Mouse (Mus musculus) lung, postnatal 0 days (tissue): ENCODE results near the gene Bst1. TPM values are rescaled to one million over a fixed set of nuclear protein-coding genes. Genes with fewer than 3 reads are reported as not detected.
A peak's percentile ranks its signal among the peaks of the same experiment; 100 is the strongest.

Experiments
- ATAC-seq: fragments of 200-750 bp; cut with Nextera tagmentation; 2 replicates; pipeline ENCODE4 v1.8.0; 2017; ENCODE audit warnings: moderate library complexity
- DNase-seq: peaks from one replicate; pipeline ENCODE4 v3.0.0-alpha.2; 2016; ENCODE audit warnings: low spot score
- H3K27ac ChIP-seq: fragments of 300-500 bp; sonication (generic); 2 replicates; pipeline ENCODE4 v1.5.1; 2014; ENCODE audit warnings: antibody characterized with exemption, mild to moderate bottlenecking, low read length, mixed read lengths
- H3K27me3 ChIP-seq: fragments of 300-500 bp; sonication (generic); replicated peaks from 2 replicates; pipeline ENCODE4 v1.6.1; 2014; ENCODE audit warnings: low read length, mixed read lengths; ENCODE audit not compliant: insufficient read depth
- H3K36me3 ChIP-seq: fragments of 300-500 bp; sonication (generic); 2 replicates; pipeline ENCODE4 v1.6.1; 2014; ENCODE audit warnings: low read length, mixed read lengths; ENCODE audit not compliant: insufficient read depth
- H3K4me1 ChIP-seq: fragments of 300-500 bp; sonication (generic); 2 replicates; pipeline ENCODE4 v1.6.1; 2014; ENCODE audit warnings: antibody characterized with exemption, low read depth, low read length, mixed read lengths; ENCODE audit not compliant: insufficient read depth
- H3K4me2 ChIP-seq: fragments of 300-500 bp; sonication (generic); replicated peaks from 2 replicates; pipeline ENCODE4 v1.6.1; 2014; ENCODE audit warnings: low read depth, mild to moderate bottlenecking, low read length, moderate library complexity, mixed read lengths
- H3K4me3 ChIP-seq: fragments of 300-500 bp; sonication (generic); 2 replicates; pipeline ENCODE4 v1.5.1; 2014; ENCODE audit warnings: low read depth, low read length
- H3K9ac ChIP-seq: fragments of 300-500 bp; sonication (generic); replicated peaks from 2 replicates; pipeline ENCODE4 v1.6.1; 2014; ENCODE audit warnings: low read depth, mild to moderate bottlenecking
- H3K9me3 ChIP-seq: fragments of 300-500 bp; sonication (generic); 2 replicates; pipeline ENCODE4 v1.6.1; 2016; ENCODE audit warnings: low read length, mixed read lengths
- CTCF ChIP-seq: IDR thresholded peaks from 2 replicates; pipeline ENCODE4 v1.5.1; 2016; ENCODE audit warnings: antibody characterized with exemption, mild to moderate bottlenecking
- EP300 ChIP-seq: IDR thresholded peaks from 2 replicates; pipeline ENCODE4 v1.6.1; 2016; ENCODE audit warnings: antibody characterized with exemption, mild to moderate bottlenecking, control low read depth
- WGBS: fragments of 180-500 bp; shearing (Covaris S2); extraction: QIAGEN DNeasy Blood & Tissue Kit; methylation state at CpG from one replicate; pipeline ENCODE4 v1.1.7; 2014; 5-methylcytosine and 5-hydroxymethylcytosine counted together
- polyA plus RNA-seq: library from polyadenylated mRNA; unstranded; fragments of >200 nt; fragmentation: Nextera tagmentation; extraction: Ambion mirVana; gene quantifications from 2 replicates; pipeline ENCODE4 v1.2.1, GENCODE M21; 2015

The Bst1 gene
- polyA plus RNA-seq, 1 experiment from 2014 or later, result 8.4 TPM

DNA sequence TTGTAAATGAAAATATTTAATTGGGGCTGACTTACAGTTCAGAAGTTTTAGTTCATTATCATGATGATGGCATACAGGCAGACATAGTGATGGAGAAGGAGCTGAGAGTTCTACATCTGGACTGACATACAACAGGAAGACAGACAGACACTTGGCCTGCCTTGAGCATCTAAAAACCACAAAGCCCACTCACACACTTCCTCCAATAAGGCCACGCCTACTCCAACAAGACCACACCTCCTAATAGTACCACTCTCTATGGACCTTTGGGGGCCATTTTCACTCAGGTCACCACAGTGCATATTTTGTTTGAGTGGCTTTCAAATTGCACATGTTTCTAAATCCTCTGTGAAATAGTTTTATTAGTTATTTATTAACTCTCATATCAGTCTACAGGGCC is 53.2 kb downstream of the Bst1 start:
- H3K9ac ChIP-seq, result no peak overlapping the region
- H3K4me3 ChIP-seq, result no peak overlapping the region
- no peaks in the 10 kb centered on the region for H3K9me3 ChIP-seq
- H3K36me3 ChIP-seq, result no peaks in the 10 kb centered on the region
- 47% methylated on average over 1 of the region's 1 CpGs for WGBS
- DNase-seq (no peak), ATAC-seq (no peak)
- peaks cover 9% of the 10 kb centered on the region; the same call in 1 of the 2 replicates for H3K4me1 ChIP-seq
- H3K27ac ChIP-seq, result no peak overlapping the region
- no peaks in the 10 kb centered on the region for H3K27me3 ChIP-seq
- TF ChIP-seq EP300 (no peak), CTCF (no peak)
- H3K4me2 ChIP-seq, result no peak overlapping the region

DNA sequence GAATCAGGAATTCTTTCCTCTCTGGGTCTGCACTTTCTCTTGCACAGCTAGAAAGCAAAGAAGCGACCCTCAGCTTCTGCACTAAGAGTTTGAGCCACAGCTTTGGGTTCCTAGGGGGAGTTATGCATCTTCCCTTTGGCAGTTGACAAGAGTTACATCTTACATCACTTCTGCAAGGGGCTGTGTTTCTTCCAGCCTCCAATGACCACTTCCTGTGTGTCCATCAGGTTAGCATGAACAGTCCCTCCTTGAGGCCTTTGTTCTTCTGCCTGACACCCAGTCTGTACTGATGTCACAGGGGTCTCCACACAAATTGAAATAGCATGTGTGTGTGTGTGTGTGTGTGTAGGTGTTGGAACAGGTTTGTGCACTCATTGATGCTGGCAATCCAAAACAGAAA is 54.0 kb downstream of the Bst1 start:
- no peaks in the 10 kb centered on the region for H3K9me3 ChIP-seq
- ATAC-seq, result no peak
- H3K4me2 ChIP-seq, result no peak overlapping the region
- H3K27me3 ChIP-seq, result no peaks in the 10 kb centered on the region
- H3K4me1 ChIP-seq, result peaks cover 9% of the 10 kb centered on the region; the same call in 1 of the 2 replicates
- WGBS, result 50% methylated on average over 1 of the region's 1 CpGs
- H3K9ac ChIP-seq, result no peak overlapping the region
- DNase-seq, result no peak
- no peak overlapping the region for H3K27ac ChIP-seq
- TF ChIP-seq EP300 (no peak), CTCF (no peak)
- no peak overlapping the region for H3K4me3 ChIP-seq
- no peaks in the 10 kb centered on the region for H3K36me3 ChIP-seq

DNA sequence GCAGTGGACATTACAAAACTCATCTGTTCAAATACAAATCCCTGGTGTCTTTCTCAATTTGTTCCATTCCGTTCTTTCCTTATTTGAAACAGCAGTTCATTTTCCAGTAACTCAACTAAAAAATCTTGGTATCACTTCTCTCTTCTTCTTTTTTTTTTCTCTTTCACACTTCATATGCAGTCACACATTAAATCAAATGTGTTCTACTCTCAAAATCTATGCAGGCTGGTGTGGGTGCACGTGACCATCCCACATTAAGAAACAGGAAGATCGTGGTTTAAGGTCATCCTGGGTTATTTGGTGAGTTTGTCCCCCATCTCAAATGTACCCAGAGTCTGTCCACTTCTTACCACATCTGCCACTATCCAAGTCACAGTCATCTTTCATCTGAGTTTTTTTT is 63.3 kb downstream of the Bst1 start:
- ATAC-seq (no peak), DNase-seq (peak; percentile 17)
- Histone ChIP-seq H3K9me3 (no peaks in the 10 kb centered on the region), H3K9ac (no peak overlapping the region), H3K36me3 (no peaks in the 10 kb centered on the region), H3K4me2 (no peak overlapping the region), H3K27me3 (no peaks in the 10 kb centered on the region), H3K4me1 (no peaks in the 10 kb centered on the region), H3K4me3 (no peak overlapping the region), H3K27ac (no peak overlapping the region)
- 73% methylated on average over 3 of the region's 3 CpGs for WGBS
- TF ChIP-seq CTCF, result no peak
- TF ChIP-seq EP300, result peak; percentile 32; the same call in 1 of the 2 replicates

DNA sequence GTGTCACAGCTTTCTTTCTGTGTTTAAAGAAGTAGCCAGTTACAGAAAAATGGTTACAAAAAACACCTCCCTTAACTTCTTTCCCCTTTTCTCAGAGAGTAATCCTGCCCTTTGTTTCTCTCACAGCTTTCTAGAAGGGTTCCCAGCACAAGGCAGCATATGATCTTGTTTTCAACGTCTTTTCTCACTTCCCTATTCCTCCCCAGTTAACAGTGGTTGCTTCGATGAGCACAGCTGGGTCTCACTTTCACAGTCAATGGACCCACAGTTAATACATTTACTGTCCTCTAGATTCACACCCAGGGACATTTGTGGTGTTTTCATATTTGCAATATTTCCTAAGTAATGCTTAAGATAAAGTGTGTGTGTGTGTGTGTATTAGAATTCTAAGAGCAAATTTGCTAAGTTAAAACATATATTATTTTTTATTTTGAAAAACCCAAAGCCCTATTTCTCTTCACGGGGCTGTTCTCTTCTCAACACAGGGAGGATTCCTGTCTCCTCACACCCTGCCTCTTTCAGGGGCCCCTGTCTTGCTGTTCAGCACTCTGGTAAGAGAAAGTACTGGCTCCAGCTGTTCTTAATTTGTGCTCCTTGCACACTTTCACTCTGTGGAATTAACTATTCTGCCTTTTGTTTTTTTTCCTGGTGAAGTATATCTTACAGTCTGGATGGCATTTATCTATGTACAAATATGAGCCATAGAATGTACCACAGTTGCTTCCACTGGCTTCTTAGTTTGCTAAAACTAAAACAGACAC is 66.6 kb downstream of the Bst1 start:
- no peak overlapping the region for H3K9ac ChIP-seq
- H3K4me3 ChIP-seq, result no peak overlapping the region
- no peak for DNase-seq
- no peaks in the 10 kb centered on the region for H3K27me3 ChIP-seq
- H3K27ac ChIP-seq, result no peak overlapping the region
- H3K36me3 ChIP-seq, result no peaks in the 10 kb centered on the region
- H3K4me1 ChIP-seq, result no peaks in the 10 kb centered on the region
- ATAC-seq, result no peak
- no peaks in the 10 kb centered on the region for H3K9me3 ChIP-seq
- 37% methylated on average over 3 of the region's 3 CpGs for WGBS
- H3K4me2 ChIP-seq, result no peak overlapping the region
- TF ChIP-seq EP300 (no peak), CTCF (no peak)

DNA sequence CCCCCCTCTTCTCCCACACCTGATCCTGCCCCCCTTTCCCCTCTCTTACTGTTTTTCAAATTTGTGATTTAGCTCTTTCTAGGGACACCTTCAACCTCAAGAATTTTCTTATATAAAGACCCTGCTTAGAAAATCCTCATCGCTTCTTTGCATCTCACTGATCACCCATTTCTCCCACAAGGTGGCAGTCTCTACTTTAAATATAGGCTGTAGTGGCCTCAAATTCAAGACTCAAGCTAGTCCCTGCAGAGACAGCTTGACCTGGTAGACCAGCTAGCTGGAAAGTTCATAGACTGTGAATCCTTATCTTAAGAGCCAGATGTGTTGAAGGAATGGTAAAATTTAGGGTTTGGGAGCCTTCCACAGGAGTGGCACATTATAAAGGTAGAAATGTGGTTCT is 73.7 kb downstream of the Bst1 start:
- no peak overlapping the region for H3K4me3 ChIP-seq
- peak; percentile 77 for DNase-seq

More for the DNA sequence above, 73.7 kb downstream of the Bst1 start:
- ATAC-seq, result peak; percentile 57
- TF ChIP-seq EP300 (no peak), CTCF (peak; percentile 68)
- Histone ChIP-seq H3K4me2 (no peak overlapping the region), H3K27me3 (no peaks in the 10 kb centered on the region), H3K9me3 (no peaks in the 10 kb centered on the region), H3K27ac (no peak overlapping the region), H3K36me3 (no peaks in the 10 kb centered on the region), H3K9ac (no peak overlapping the region), H3K4me1 (no peaks in the 10 kb centered on the region)
- 22% methylated on average over 1 of the region's 1 CpGs for WGBS

Other genes starting within 250 kb of the Bst1 start
- gene Cc2d2a, start 156.5 kb upstream of the Bst1 start, polyA plus RNA-seq, result 7.7 and 8.7 TPM in 2 replicates
- 73.0 and 81.1 TPM in 2 replicates for gene Fbxl5, start 2.8 kb downstream of the Bst1 start, polyA plus RNA-seq
- 33.0 and 42.2 TPM in 2 replicates for gene Cd38, start 49.7 kb downstream of the Bst1 start, polyA plus RNA-seq
- not detected in 2 replicates for gene Gm7879, start 94.3 kb downstream of the Bst1 start, polyA plus RNA-seq
- gene Fgfbp1, start 162.9 kb downstream of the Bst1 start, polyA plus RNA-seq, result 67.6 and 90.5 TPM in 2 replicates